Mouse (Mus musculus) brain, embryonic 14.5 days (tissue): ENCODE data around the gene Mul1.

Experiments used
- CTCF ChIP-seq: fragments of 200-500 bp; IDR thresholded peaks from 2 replicates; pipeline ENCODE4 v1.5.1; 2012; ENCODE audit warnings: inconsistent platforms, mild to moderate bottlenecking, moderate library complexity, borderline replicate concordance; ENCODE audit not compliant: insufficient read depth, insufficient read length; ENCODE audit errors: extremely low read depth
- POLR2A ChIP-seq: fragments of 200-500 bp; IDR thresholded peaks from 2 replicates; pipeline ENCODE4 v1.6.1; 2012; ENCODE audit warnings: mild to moderate bottlenecking, inconsistent platforms, borderline replicate concordance; ENCODE audit not compliant: poor library complexity, insufficient read depth, insufficient read length, severe bottlenecking; ENCODE audit errors: extremely low read depth

- TF ChIP-seq CTCF (no peak), POLR2A (no peak)
These were observed 16.0 kb upstream of the Mul1 start for GRCm38 (mm10) chr4:138418340-138418957.
